Mouse (Mus musculus) retina, postnatal 7 days (tissue): ENCODE measurements at regions not wholly inside any gene's neighbourhood (a gene's known extent, or its start where the extent isn't known, plus 50 kb on each side); places are given as distances from the start of the nearest gene placed in this dataset.
"Not testable (repeated sequence)": the region's sequence is repeated elsewhere in the genome, so short reads cannot be mapped to it uniquely, and the experiment has no call there.

Source experiments
- DNase-seq: peaks from one replicate; pipeline ENCODE4 v3.0.0-alpha.2; 2012; ENCODE audit warnings: low read depth, low spot score

GRCm38 (mm10) chr14:87612871-87613270 lies 196.4 kb downstream of the Tdrd3 start:
- DNase-seq: no peak

GRCm38 (mm10) chr14:87619368-87620035 lies 203.1 kb downstream of the Tdrd3 start:
- no peak for DNase-seq

GRCm38 (mm10) chr14:87631078-87631813 lies 214.8 kb downstream of the Tdrd3 start:
- DNase-seq: no peak

GRCm38 (mm10) chr14:87634596-87634995 lies 218.2 kb downstream of the Tdrd3 start:
- peak; percentile 8 for DNase-seq

GRCm38 (mm10) chr14:87637131-87637530 lies 220.7 kb downstream of the Tdrd3 start:
- no peak for DNase-seq

- no peak for DNase-seq
Measured at GRCm38 (mm10) chr14:87667910-87668309, 251.5 kb downstream of the Tdrd3 start.

GRCm38 (mm10) chr14:87669496-87669895 lies 253.1 kb downstream of the Tdrd3 start:
- DNase-seq: no peak

GRCm38 (mm10) chr14:87680788-87681187 lies 264.3 kb downstream of the Tdrd3 start:
- no peak for DNase-seq

GRCm38 (mm10) chr14:87683091-87683806 lies 266.8 kb downstream of the Tdrd3 start:
- not testable (repeated sequence) for DNase-seq

- DNase-seq: no peak
Measured at GRCm38 (mm10) chr14:87689866-87690265, 273.4 kb downstream of the Tdrd3 start.

GRCm38 (mm10) chr14:87736456-87736855 lies 320.0 kb downstream of the Tdrd3 start:
- DNase-seq: no peak

GRCm38 (mm10) chr14:87745524-87745923 lies 329.1 kb downstream of the Tdrd3 start:
- DNase-seq: no peak

- no peak for DNase-seq
Measured at GRCm38 (mm10) chr14:87746011-87746410, 329.6 kb downstream of the Tdrd3 start.

- DNase-seq: no peak
Measured at GRCm38 (mm10) chr14:87749068-87749467, 332.6 kb downstream of the Tdrd3 start.

GRCm38 (mm10) chr14:87749762-87750161 lies 333.3 kb downstream of the Tdrd3 start:
- no peak for DNase-seq

GRCm38 (mm10) chr14:87750665-87751170 lies 334.3 kb downstream of the Tdrd3 start:
- no peak for DNase-seq

GRCm38 (mm10) chr14:87754744-87755143 lies 338.3 kb downstream of the Tdrd3 start:
- no peak for DNase-seq

GRCm38 (mm10) chr14:87775332-87775890 lies 359.0 kb downstream of the Tdrd3 start:
- no peak for DNase-seq

- no peak for DNase-seq
Measured at GRCm38 (mm10) chr14:87799803-87800202, 383.4 kb downstream of the Tdrd3 start.

GRCm38 (mm10) chr14:87809664-87810063 lies 393.2 kb downstream of the Tdrd3 start:
- DNase-seq: not testable (repeated sequence)

GRCm38 (mm10) chr14:87844120-87844519 lies 427.7 kb downstream of the Tdrd3 start:
- DNase-seq: no peak

- DNase-seq: no peak
Measured at GRCm38 (mm10) chr14:87861486-87861885, 445.0 kb downstream of the Tdrd3 start.
